Mouse (Mus musculus) testis, postnatal 14 days (tissue): ENCODE data around the gene Mr1.
"Not testable (repeated sequence)": the region's sequence is repeated elsewhere in the genome, so short reads cannot be mapped to it uniquely, and the experiment has no call there.

ENCODE experiments used
- DNase-seq: peaks from one replicate; pipeline ENCODE4 v3.0.0; 2021; ENCODE audit warnings: low spot score

Mr1 gene

GRCm38 (mm10) chr1:155146572-155146980, at the start of gene Mr1:
Mr1 (minus strand) TSS chr1:155146814.
- DNase-seq: no peak

GRCm38 (mm10) chr1:155192805-155193368, 46.3 kb upstream of the Mr1 start:
- no peak for DNase-seq

- DNase-seq: peak; percentile 70
Measured at GRCm38 (mm10) chr1:155191671-155192070, 45.1 kb upstream of the Mr1 start.

GRCm38 (mm10) chr1:155191219-155191618, 44.6 kb upstream of the Mr1 start:
- DNase-seq: no peak

GRCm38 (mm10) chr1:155188656-155189055, 42.0 kb upstream of the Mr1 start:
- DNase-seq: no peak

- no peak for DNase-seq
Measured at GRCm38 (mm10) chr1:155184191-155184590, 37.6 kb upstream of the Mr1 start.

GRCm38 (mm10) chr1:155178192-155178924, 31.7 kb upstream of the Mr1 start:
- no peak for DNase-seq

- no peak for DNase-seq
Measured at GRCm38 (mm10) chr1:155174424-155174823, 27.8 kb upstream of the Mr1 start.

- DNase-seq: not testable (repeated sequence)
Measured at GRCm38 (mm10) chr1:155173644-155174016, 27.0 kb upstream of the Mr1 start.

- DNase-seq: no peak
Measured at GRCm38 (mm10) chr1:155172895-155173643, 26.5 kb upstream of the Mr1 start.

- no peak for DNase-seq
Measured at GRCm38 (mm10) chr1:155169935-155170334, 23.3 kb upstream of the Mr1 start.

- no peak for DNase-seq
Measured at GRCm38 (mm10) chr1:155167453-155167852, 20.8 kb upstream of the Mr1 start.

- peak; percentile 74 for DNase-seq
Measured at GRCm38 (mm10) chr1:155158970-155159484, 12.4 kb upstream of the Mr1 start.

GRCm38 (mm10) chr1:155158141-155158969, 11.7 kb upstream of the Mr1 start, which contains the start of gene Stx6:
Stx6 (plus strand) TSS chr1:155158715.
- DNase-seq: peak; percentile 98

GRCm38 (mm10) chr1:155153906-155154305, 7.3 kb upstream of the Mr1 start:
- DNase-seq: no peak

- DNase-seq: no peak
Measured at GRCm38 (mm10) chr1:155150821-155151220, 4.2 kb upstream of the Mr1 start.

- no peak for DNase-seq
Measured at GRCm38 (mm10) chr1:155149403-155149802, 2.8 kb upstream of the Mr1 start.

- DNase-seq: no peak
Measured at GRCm38 (mm10) chr1:155147228-155147627, 614 bp upstream of the Mr1 start.

- no peak for DNase-seq
Measured at GRCm38 (mm10) chr1:155145620-155146019, 994 bp downstream of the Mr1 start.

GRCm38 (mm10) chr1:155140076-155140475, 6.5 kb downstream of the Mr1 start:
- no peak for DNase-seq

GRCm38 (mm10) chr1:155138795-155139194, 7.8 kb downstream of the Mr1 start:
- DNase-seq: no peak

- no peak for DNase-seq
Measured at GRCm38 (mm10) chr1:155134866-155135265, 11.7 kb downstream of the Mr1 start.
